Mouse (Mus musculus) testis, adult 2 months (tissue): ENCODE measurements around the gene Epha1. TPM values are rescaled to one million over a fixed set of nuclear protein-coding genes. Genes with fewer than 3 reads are reported as not detected.

Experiments used
- H3K27ac ChIP-seq: fragments of 200-500 bp; 2 replicates; pipeline ENCODE4 v1.5.1; 2012; ENCODE audit warnings: low read depth, low read length; ENCODE audit not compliant: control insufficient read depth, insufficient read depth
- H3K27me3 ChIP-seq: fragments of 200-500 bp; 2 replicates; pipeline ENCODE4 v1.6.1; 2012; ENCODE audit warnings: mild to moderate bottlenecking, low read length, moderate library complexity; ENCODE audit not compliant: control insufficient read depth, insufficient read depth
- H3K36me3 ChIP-seq: fragments of 200-500 bp; 2 replicates; pipeline ENCODE4 v1.6.1; 2012; ENCODE audit warnings: mild to moderate bottlenecking, low read length; ENCODE audit not compliant: control insufficient read depth, insufficient read depth
- H3K4me1 ChIP-seq: fragments of 200-500 bp; 2 replicates; pipeline ENCODE4 v1.6.1; 2012; ENCODE audit warnings: low read length; ENCODE audit not compliant: control insufficient read depth, insufficient read depth
- H3K4me3 ChIP-seq: fragments of 200-500 bp; 2 replicates; pipeline ENCODE4 v1.5.1; 2012; ENCODE audit warnings: low read depth, mild to moderate bottlenecking, low read length, moderate library complexity, mixed read lengths; ENCODE audit not compliant: control insufficient read depth
- CTCF ChIP-seq: fragments of 200-500 bp; IDR thresholded peaks from 2 replicates; pipeline ENCODE4 v1.5.1; 2012; ENCODE audit warnings: low read depth, mild to moderate bottlenecking, inconsistent platforms, low read length, moderate library complexity; ENCODE audit not compliant: control insufficient read depth, insufficient read depth, insufficient replicate concordance
- POLR2A ChIP-seq: fragments of 200-500 bp; IDR thresholded peaks from 2 replicates; pipeline ENCODE4 v1.6.1; 2012; ENCODE audit warnings: low read depth, mild to moderate bottlenecking, inconsistent platforms, low read length, moderate library complexity; ENCODE audit not compliant: control insufficient read depth
- polyA plus RNA-seq: library from polyadenylated mRNA; depleted of rRNA; stranded (reverse); fragments of >200 nt; gene quantifications from 2 replicates; pipeline ENCODE4 v1.2.3, GENCODE M21; 2012

Gene Epha1
- polyA plus RNA-seq, 1 experiment: 0.30 TPM

DNA sequence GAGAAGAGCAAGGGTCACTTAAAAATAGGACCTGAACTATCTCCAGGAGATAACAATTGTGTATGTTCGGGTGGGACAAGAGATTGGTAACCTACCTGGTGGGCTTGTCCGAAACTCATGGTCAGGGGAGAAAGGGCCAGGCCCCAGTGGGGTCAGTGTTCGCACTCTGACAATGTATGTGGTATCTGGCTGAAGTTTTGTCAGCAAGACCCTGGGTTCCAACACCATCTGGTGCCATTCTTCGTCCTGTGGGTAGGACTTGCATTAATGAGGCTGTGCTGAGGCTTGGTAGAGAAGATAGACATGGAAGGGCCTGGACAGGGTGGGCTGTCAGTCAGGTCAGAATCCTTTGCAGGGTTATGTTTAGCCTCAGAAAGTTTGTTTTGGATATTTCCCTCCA is 9.0 kb downstream of the Epha1 start:
- Histone ChIP-seq H3K36me3 (no peaks in the 10 kb centered on the region), H3K4me1 (peaks cover 8% of the 10 kb centered on the region), H3K4me3 (no peak overlapping the region), H3K27ac (no peak overlapping the region), H3K27me3 (no peaks in the 10 kb centered on the region)
- TF ChIP-seq POLR2A: no peak

DNA sequence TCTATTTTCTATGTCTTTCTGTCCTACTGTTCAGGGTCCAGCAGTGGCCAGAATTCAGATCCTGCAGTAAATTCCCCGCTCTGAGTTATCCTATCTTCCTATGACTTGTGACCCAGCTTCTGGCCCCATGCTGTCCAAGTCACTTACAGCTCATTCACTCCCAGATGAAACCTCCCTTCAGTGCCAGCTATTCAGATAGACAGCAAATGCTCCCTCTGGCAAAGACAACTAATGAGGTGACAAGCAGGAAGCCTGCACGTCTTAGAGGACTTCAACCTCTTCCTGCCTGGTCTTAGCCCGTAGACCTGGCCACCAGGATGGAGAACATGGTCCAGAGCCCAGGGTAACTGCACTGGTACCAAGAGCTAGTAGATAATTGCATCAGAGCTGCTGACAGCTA is 10.1 kb downstream of the Epha1 start:
- Histone ChIP-seq H3K27me3 (no peaks in the 10 kb centered on the region), H3K36me3 (no peaks in the 10 kb centered on the region), H3K27ac (peak overlapping the region; percentile 57), H3K4me1 (peaks cover 8% of the 10 kb centered on the region), H3K4me3 (no peak overlapping the region)
- TF ChIP-seq CTCF (no peak), POLR2A (no peak)

DNA sequence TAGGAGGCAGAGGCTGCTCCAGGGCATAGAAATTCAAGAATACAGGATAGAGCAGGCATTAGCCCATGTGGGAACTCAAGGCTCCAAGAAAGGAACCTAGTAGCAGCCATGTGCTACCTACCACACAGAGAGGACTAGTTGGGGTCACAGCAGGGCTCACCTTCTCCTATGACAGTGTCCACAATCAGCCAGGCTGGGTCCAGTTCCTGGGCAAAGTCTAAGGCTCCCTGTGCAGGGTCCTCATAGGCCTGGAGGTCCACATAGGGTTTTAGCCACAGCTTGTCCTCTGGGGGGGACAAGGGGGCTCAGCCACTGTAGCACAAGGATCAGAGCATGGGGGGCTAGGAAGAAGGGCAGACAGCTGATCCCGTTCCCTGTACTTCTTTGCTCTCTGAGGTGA is 10.6 kb downstream of the Epha1 start:
- H3K27me3 ChIP-seq: no peaks in the 10 kb centered on the region
- H3K36me3 ChIP-seq: no peaks in the 10 kb centered on the region
- no peak overlapping the region for H3K4me3 ChIP-seq
- TF ChIP-seq CTCF (no peak), POLR2A (no peak)
- H3K27ac ChIP-seq: peak overlapping the region; percentile 57
- peaks cover 8% of the 10 kb centered on the region for H3K4me1 ChIP-seq

DNA sequence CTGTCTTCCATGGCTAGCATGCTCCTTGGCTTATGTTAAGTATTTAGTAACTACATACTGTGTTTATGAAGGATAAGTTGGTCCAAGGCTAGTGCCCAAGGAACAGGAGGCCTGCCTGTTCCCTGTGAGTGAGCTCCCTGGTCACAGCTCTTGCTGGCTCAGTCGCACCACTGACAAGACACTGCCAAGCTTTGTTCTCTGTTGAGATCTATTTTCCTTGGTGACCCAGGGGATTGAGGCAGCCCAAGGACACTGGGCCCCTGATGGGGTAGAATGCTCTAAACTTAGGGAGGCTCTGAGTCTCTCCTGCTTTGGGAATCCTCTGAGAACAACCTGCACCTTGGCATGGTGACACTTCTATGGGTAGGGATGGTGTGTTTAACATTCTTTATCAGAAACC is 11.0 kb downstream of the Epha1 start:
- TF ChIP-seq POLR2A (no peak), CTCF (no peak)
- peak overlapping the region; percentile 57; the same call in 1 of the 2 replicates for H3K27ac ChIP-seq
- H3K4me1 ChIP-seq: peaks cover 8% of the 10 kb centered on the region
- H3K4me3 ChIP-seq: no peak overlapping the region
- H3K36me3 ChIP-seq: no peaks in the 10 kb centered on the region
- no peaks in the 10 kb centered on the region for H3K27me3 ChIP-seq

DNA sequence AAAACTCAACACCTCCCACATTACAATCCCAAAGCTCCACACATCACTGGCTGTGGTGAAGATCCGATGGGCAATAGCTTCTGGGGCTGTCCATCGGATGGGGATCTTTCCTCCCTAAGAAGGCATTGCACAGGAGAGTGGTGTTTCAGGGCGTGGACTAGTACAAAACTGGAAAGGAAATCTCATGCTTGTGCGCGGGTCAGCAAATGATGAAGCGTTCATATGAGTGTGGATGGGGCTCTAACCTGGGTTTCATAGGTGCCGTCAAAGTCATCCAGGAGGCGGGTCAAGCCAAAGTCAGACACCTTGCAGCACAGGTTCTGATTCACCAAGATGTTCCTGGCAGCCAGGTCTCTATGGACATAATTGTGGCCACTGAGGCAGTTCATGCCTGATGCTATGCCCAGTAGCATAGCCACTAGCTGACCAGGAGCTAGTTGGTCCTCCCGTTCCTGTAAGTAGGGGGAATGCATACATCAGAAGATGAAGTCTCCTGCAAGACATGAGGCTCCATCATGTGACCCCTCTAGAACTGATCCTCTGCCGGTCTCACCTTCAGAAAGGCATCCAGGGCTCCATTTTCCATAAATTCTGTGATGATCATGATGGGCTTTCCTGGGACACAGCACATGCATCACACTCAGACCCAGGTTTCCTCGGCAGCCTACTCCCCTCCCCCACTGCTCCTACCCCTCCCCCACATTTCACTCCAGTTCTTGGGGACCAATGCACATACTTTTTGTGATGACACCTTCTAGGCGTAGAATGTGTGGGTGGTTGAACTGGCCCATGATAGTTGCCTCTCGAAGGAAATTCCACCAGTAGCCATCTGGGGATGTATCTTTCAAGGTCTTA is 11.8 kb downstream of the Epha1 start:
- TF ChIP-seq POLR2A: no peak
- no peak for TF ChIP-seq CTCF

DNA sequence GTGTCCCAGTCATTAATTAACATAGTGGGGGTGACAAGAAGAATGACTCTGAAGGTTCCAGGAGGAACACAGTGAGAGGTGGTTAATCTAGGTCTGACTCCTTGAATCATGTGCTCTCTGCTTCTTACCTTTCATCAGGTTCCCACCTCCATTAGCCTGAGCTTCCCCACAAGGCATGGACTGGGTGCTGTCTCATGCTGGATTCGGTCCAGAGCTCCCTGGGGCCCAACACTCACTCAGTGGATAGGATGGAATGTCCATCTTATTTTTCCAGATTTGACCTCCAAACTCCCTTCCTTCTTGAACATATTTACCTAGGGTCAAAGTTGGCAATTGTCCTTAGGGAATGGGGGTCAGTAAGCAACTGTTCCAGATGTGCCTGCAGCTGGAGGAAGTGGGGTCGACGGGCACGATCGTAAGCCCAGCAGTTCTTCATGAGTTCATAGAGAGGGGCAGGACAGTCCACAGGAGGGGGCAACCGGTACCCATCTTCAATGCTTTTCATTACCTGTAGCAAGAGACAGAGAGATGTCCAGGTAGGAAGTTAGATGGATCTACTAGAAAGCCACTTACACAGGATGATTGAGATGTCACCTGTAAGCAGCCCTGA is 12.7 kb downstream of the Epha1 start:
- Histone ChIP-seq H3K4me3 (peak overlapping the region; percentile 68), H3K36me3 (no peaks in the 10 kb centered on the region), H3K4me1 (peaks cover 8% of the 10 kb centered on the region), H3K27me3 (no peaks in the 10 kb centered on the region), H3K27ac (peak overlapping the region; percentile 65)
- TF ChIP-seq POLR2A: no peak
- TF ChIP-seq CTCF: no peak

More for the DNA sequence above, 11.8 kb downstream of the Epha1 start:
- no peak overlapping the region for H3K27ac ChIP-seq
- H3K4me1 ChIP-seq: peaks cover 8% of the 10 kb centered on the region
- H3K36me3 ChIP-seq: no peaks in the 10 kb centered on the region
- peak overlapping the region; percentile 56 for H3K4me3 ChIP-seq
- H3K27me3 ChIP-seq: no peaks in the 10 kb centered on the region

DNA sequence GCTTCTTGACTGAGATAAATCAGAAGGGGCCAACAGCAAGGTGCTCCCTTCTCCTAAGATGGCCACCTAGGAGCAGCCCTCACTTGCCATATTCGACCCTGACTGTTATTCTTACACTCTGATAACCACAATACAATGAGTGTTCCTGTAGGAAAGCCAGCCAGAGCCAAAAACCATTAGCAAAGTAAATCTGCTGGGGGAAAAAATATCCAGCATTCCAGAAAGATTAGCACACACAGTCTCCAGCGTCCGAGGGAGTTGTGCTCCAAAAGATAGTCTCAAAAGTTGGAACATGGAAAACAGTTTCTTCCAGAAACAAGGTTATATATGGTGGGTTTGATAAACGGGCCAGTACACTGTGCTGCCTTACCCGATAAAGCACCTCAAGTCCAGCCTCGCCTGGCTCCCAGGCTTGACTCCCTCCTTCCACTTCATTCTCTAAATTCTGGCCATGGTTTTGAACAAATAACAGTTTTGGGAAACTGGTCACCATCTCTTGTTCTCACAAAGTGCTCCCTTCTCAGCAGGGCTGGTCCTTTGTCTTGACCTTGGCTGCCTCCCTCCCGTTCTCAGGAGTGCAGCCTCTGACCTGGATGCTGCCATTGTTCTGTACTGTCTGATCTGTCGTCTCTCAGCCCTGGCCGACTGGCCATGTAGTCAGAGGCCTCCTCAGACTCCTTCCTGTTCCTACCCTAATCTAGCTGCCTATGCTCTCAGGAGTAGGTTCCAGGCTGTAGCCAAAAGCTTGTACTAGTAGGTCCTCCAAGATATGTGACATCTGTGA is 13.5 kb downstream of the Epha1 start:
- H3K4me1 ChIP-seq: peaks cover 8% of the 10 kb centered on the region
- TF ChIP-seq POLR2A: no peak
- no peak for TF ChIP-seq CTCF
- H3K27me3 ChIP-seq: no peaks in the 10 kb centered on the region
- H3K27ac ChIP-seq: peak overlapping the region; percentile 83
- H3K36me3 ChIP-seq: no peaks in the 10 kb centered on the region
- no peak overlapping the region for H3K4me3 ChIP-seq
